Comparison of ENCODE assay signal across 25 mouse cellular contexts in the genomic region with DNA sequence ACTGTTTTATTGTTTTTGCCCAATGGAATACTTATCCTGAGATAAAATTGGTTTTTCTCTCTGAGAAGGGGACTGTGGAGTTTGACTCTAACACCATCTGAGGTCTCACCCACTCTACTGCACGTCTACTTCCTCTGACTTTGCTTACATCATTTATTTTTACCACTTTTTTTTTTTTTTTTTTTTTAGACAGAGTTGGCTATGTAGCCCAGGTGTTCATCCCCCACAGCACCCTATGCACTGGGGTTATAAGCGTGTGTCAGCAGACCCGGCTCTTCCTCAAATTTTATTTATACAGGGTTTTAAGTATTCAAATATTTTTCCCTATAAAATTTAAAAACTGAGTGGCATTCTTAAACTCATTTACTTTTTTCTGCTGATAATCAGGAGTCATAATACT. TPM values are rescaled to one million over a fixed set of nuclear protein-coding genes. Genes with fewer than 3 reads are reported as not detected.
DNase-seq lines count a peak whose midpoint lies in the region; ATAC-seq and TF ChIP-seq lines count a peak whose summit lies in the region.
"Had no signal": no experiment of that assay in that cellular context is flagged by ENCODE, and none has a peak within 500 bp of the region (broad histone marks: within the 10 kb centered on the region; RNA-seq: fewer than 3 reads in every experiment).

No protein-coding gene starts in this region.

- no peak for TF ChIP-seq EP300 in CH12.LX (IDR thresholded peaks at IDR 0.05; ENCODE audit: low read length)

- DNase-seq in midbrain, embryonic 11.5 days (ENCODE audit: low spot score, missing footprints): peak; percentile 28
- no peak for DNase-seq in midbrain, embryonic 14.5 days
- peak; percentile 8 for DNase-seq in thymus, postnatal 14 days
- no peak for DNase-seq in thymus, postnatal 25 days
- DNase-seq in CH12.LX (ENCODE audit: extremely low read depth): no peak
- no peak for DNase-seq in hindbrain, postnatal 0 days (ENCODE audit: low spot score)
- DNase-seq: adrenal gland, adult 2 months; adrenal gland, postnatal 10 days; adrenal gland, postnatal 25 days; B cell, adult 2 months; cerebellum, adult 11 months; cerebellum, adult 18-20 months; cerebellum, adult 8-10 months; cerebellum, adult 9-11 months; cerebellum, postnatal 14 days; cerebellum, postnatal 36 days; embryo, embryonic 11 days had no signal

- no peaks in the 10 kb centered on the region for H3K4me1 ChIP-seq in midbrain, embryonic 11.5 days (ENCODE audit: control insufficient read depth, insufficient read depth, low read length)
- H3K4me1 ChIP-seq in midbrain, embryonic 14.5 days (ENCODE audit: control insufficient read depth, insufficient read depth, low read length): no peaks in the 10 kb centered on the region
- H3K4me1 ChIP-seq in CH12.LX (ENCODE audit: control insufficient read depth in 1 of 2, insufficient read depth in 2 of 2): peaks cover 0 to 44% of the 10 kb centered on the region in 2 experiments; a peak in 2 of 4 replicates
- no peaks in the 10 kb centered on the region for H3K4me1 ChIP-seq in hindbrain, postnatal 0 days (ENCODE audit: insufficient read depth, low read length)
- H3K4me1 ChIP-seq: embryonic facial prominence, embryonic 15.5 days; forebrain, embryonic 12.5 days had no signal

- dilution Hi-C loops in CH12.LX (cut with MboI; ENCODE audit: extremely low pct_ligation_motif_present, extremely low pct_unique_long_range_greater_than_20kb, low sequenced_read_pairs): no loop called here

- H3K9ac ChIP-seq in midbrain, embryonic 11.5 days (ENCODE audit: low read length): no peak overlapping the region
- H3K9ac ChIP-seq in midbrain, embryonic 14.5 days (replicated peaks; ENCODE audit: low read length): no peak overlapping the region
- H3K9ac ChIP-seq in CH12.LX (ENCODE audit: insufficient read depth, low read depth): no peak overlapping the region
- H3K9ac ChIP-seq in hindbrain, postnatal 0 days (replicated peaks; ENCODE audit: low read length): no peak overlapping the region
- H3K9ac ChIP-seq: embryonic facial prominence, embryonic 13.5 days; embryonic facial prominence, embryonic 15.5 days; forebrain, embryonic 12.5 days had no signal

- no peaks in the 10 kb centered on the region for H3K79me2 ChIP-seq in CH12.LX (replicated peaks; ENCODE audit: control insufficient read depth, extremely low read depth, insufficient read depth, poor library complexity, severe bottlenecking)

- no peak overlapping the region for H3K4me3 ChIP-seq in midbrain, embryonic 11.5 days (ENCODE audit: low read depth, low read length)
- H3K4me3 ChIP-seq in midbrain, embryonic 14.5 days (replicated peaks; ENCODE audit: low read depth, low read length): no peak overlapping the region
- H3K4me3 ChIP-seq in CH12.LX (replicated peaks in 1 of 3; ENCODE audit: low read depth in 2 of 3, low read length in 2 of 3, poor library complexity in 1 of 3): no peak overlapping the region
- H3K4me3 ChIP-seq in hindbrain, postnatal 0 days (ENCODE audit: low read length): no peak overlapping the region
- H3K4me3 ChIP-seq: embryonic facial prominence, embryonic 13.5 days; embryonic facial prominence, embryonic 15.5 days; erythroblast, embryonic 14.5 days; forebrain, embryonic 10.5 days; forebrain, embryonic 12.5 days had no signal

- H3K27ac ChIP-seq in midbrain, embryonic 11.5 days (ENCODE audit: low read depth, low read length): no peak overlapping the region
- no peak overlapping the region for H3K27ac ChIP-seq in midbrain, embryonic 14.5 days (replicated peaks; ENCODE audit: low read depth, low read length)
- no peak overlapping the region for H3K27ac ChIP-seq in CH12.LX (ENCODE audit: insufficient read depth, low read depth)
- no peak overlapping the region for H3K27ac ChIP-seq in hindbrain, postnatal 0 days
- H3K27ac ChIP-seq: embryonic facial prominence, embryonic 13.5 days; embryonic facial prominence, embryonic 15.5 days; forebrain, embryonic 10.5 days; forebrain, embryonic 12.5 days had no signal

- H3K36me3 ChIP-seq in midbrain, embryonic 11.5 days (ENCODE audit: control insufficient read depth, insufficient read depth, low read length): no peaks in the 10 kb centered on the region
- H3K36me3 ChIP-seq in midbrain, embryonic 14.5 days (ENCODE audit: control insufficient read depth, insufficient read depth, low read length): no peaks in the 10 kb centered on the region
- no peaks in the 10 kb centered on the region for H3K36me3 ChIP-seq in CH12.LX (replicated peaks in 1 of 2; ENCODE audit: control insufficient read depth in 1 of 2, insufficient read depth in 1 of 2, low read length in 1 of 2)
- H3K36me3 ChIP-seq in hindbrain, postnatal 0 days (ENCODE audit: insufficient read depth, low read length): no peaks in the 10 kb centered on the region
- H3K36me3 ChIP-seq: embryonic facial prominence, embryonic 13.5 days; embryonic facial prominence, embryonic 15.5 days; forebrain, embryonic 10.5 days; forebrain, embryonic 12.5 days had no signal

- H3K27me3 ChIP-seq in midbrain, embryonic 11.5 days (ENCODE audit: control insufficient read depth, insufficient read depth, low read length): no peaks in the 10 kb centered on the region
- H3K27me3 ChIP-seq in midbrain, embryonic 14.5 days (ENCODE audit: control insufficient read depth, insufficient read depth, low read length): no peaks in the 10 kb centered on the region
- no peaks in the 10 kb centered on the region for H3K27me3 ChIP-seq in CH12.LX (replicated peaks)
- no peaks in the 10 kb centered on the region for H3K27me3 ChIP-seq in hindbrain, postnatal 0 days (ENCODE audit: insufficient read depth, low read length)
- H3K27me3 ChIP-seq: embryonic facial prominence, embryonic 13.5 days; embryonic facial prominence, embryonic 15.5 days; forebrain, embryonic 12.5 days had no signal

- no peak for ATAC-seq in midbrain, embryonic 11.5 days (ENCODE audit: low FRiP score)
- no peak for ATAC-seq in midbrain, embryonic 14.5 days (ENCODE audit: low FRiP score, low TSS enrichment)
- no peak for ATAC-seq in hindbrain, postnatal 0 days
- ATAC-seq: CD4-positive, CD25-positive, alpha-beta regulatory T cell, adult 4 months; forebrain, embryonic 14.5 days; forebrain, embryonic 16.5 days had no signal

- 89% methylated on average over 3 of the region's 3 CpGs for WGBS in midbrain, embryonic 11.5 days
- 84% methylated on average over 3 of the region's 3 CpGs for WGBS in midbrain, embryonic 14.5 days
- 87% methylated on average over 3 of the region's 3 CpGs for WGBS in hindbrain, postnatal 0 days

- in situ Hi-C loops in CH12.LX (cut with MboI; ENCODE audit: low pct_ligation_motif_present, low pct_unique_long_range_greater_than_20kb, low sequenced_read_pairs): loop anchor here (25.0 kb wide), 1 partner anchor 182 kb away; a partner anchor contains a TSS

- no peak for TF ChIP-seq POLR2A in CH12.LX (IDR thresholded peaks at IDR 0.05; ENCODE audit: low read depth, low read length)

- H3K9me3 ChIP-seq in midbrain, embryonic 11.5 days (ENCODE audit: control insufficient read depth, low read length): no peaks in the 10 kb centered on the region
- no peaks in the 10 kb centered on the region for H3K9me3 ChIP-seq in midbrain, embryonic 14.5 days (ENCODE audit: control insufficient read depth, low read length)
- no peaks in the 10 kb centered on the region for H3K9me3 ChIP-seq in CH12.LX (replicated peaks; ENCODE audit: low read length)
- no peaks in the 10 kb centered on the region for H3K9me3 ChIP-seq in hindbrain, postnatal 0 days (ENCODE audit: low read length)
- H3K9me3 ChIP-seq: embryonic facial prominence, embryonic 13.5 days; embryonic facial prominence, embryonic 15.5 days; forebrain, embryonic 10.5 days; forebrain, embryonic 12.5 days had no signal

- no peak overlapping the region for H3K4me2 ChIP-seq in midbrain, embryonic 11.5 days
- no peak overlapping the region for H3K4me2 ChIP-seq in midbrain, embryonic 14.5 days (ENCODE audit: low read length)
- no peak overlapping the region for H3K4me2 ChIP-seq in CH12.LX (ENCODE audit: insufficient read depth, low read depth, poor library complexity, severe bottlenecking)
- H3K4me2 ChIP-seq in hindbrain, postnatal 0 days (ENCODE audit: low read depth, low read length): no peak overlapping the region
- H3K4me2 ChIP-seq: embryonic facial prominence, embryonic 13.5 days; embryonic facial prominence, embryonic 15.5 days; forebrain, embryonic 12.5 days had no signal

- TF ChIP-seq CTCF in CH12.LX (conservative IDR thresholded peaks at IDR 0.05 in 1 of 2, IDR thresholded peaks at IDR 0.05 in 1 of 2; ENCODE audit: low read depth in 2 of 2, low read length in 2 of 2): no peak
- no peak for TF ChIP-seq CTCF in hindbrain, postnatal 0 days (IDR thresholded peaks at IDR 0.05; ENCODE audit: low read depth)

- no peak for TF ChIP-seq RAD21 in CH12.LX (IDR thresholded peaks at IDR 0.05; ENCODE audit: low read depth, low read length)

TF ChIP-seq in CH12.LX, 34 proteins besides CTCF, POLR2A, EP300 and RAD21:
- TF ChIP-seq ETS1 (conservative IDR thresholded peaks at IDR 0.05; ENCODE audit: low read depth, low read length) (no peak), ELF1 (IDR thresholded peaks at IDR 0.05; ENCODE audit: low read depth, low read length) (no peak), ZNF384 (IDR thresholded peaks at IDR 0.05; ENCODE audit: low read depth, low read length) (peak; percentile 83)

RNA-seq across cellular contexts. Expression of a gene that starts 16.6 kb away (rescaled TPM):
- polyA plus RNA-seq in midbrain, embryonic 11.5 days (2014; fragmentation: Nextera tagmentation; extraction: Ambion mirVana): 186 and 217 TPM in 2 replicates
- polyA plus RNA-seq in midbrain, embryonic 14.5 days (2014; fragmentation: Nextera tagmentation; extraction: Ambion mirVana): 227 and 382 TPM in 2 replicates
- total RNA-seq in CH12.LX (2012; rRNA removed) (0.04 and 0.17 TPM in 2 replicates), CH12.LX (2014; rRNA removed) (1.6 and 1.8 TPM in 2 replicates)
- polyA plus RNA-seq in CH12.LX (2012; ENCODE audit: insufficient read length, low read depth): 2.4 and 2.5 TPM in 2 replicates
- 701 and 894 TPM in 2 replicates for total RNA-seq in hindbrain, postnatal 0 days (2014; rRNA removed)
- polyA plus RNA-seq in hindbrain, postnatal 0 days (2015; fragmentation: Nextera tagmentation; extraction: Ambion mirVana): 415 and 425 TPM in 2 replicates

Comparison
In these comparisons a context has a peak if more than half of its experiments do, and no peak if none do; other contexts are left out.
1. DNase-seq: peak in midbrain, embryonic 11.5 days (single experiment) and thymus, postnatal 14 days (single experiment); none in midbrain, embryonic 14.5 days (single experiment), thymus, postnatal 25 days (single experiment), CH12.LX (single experiment) and hindbrain, postnatal 0 days (single experiment).
2. RNA of a gene that starts 16.6 kb away (polyA plus RNA-seq): 415 to 425 TPM in hindbrain, postnatal 0 days, 227 to 382 TPM in midbrain, embryonic 14.5 days and 186 to 217 TPM in midbrain, embryonic 11.5 days; 2.4 to 2.5 TPM in CH12.LX; every median in the first group is over 10 times any median in the second.